Mouse (Mus musculus): ENCODE measurements around the gene Ndufa10.
A peak's percentile ranks its signal among the peaks of the same experiment; 100 is the strongest.
"Not testable (repeated sequence)": the region's sequence is repeated elsewhere in the genome, so short reads cannot be mapped to it uniquely, and the experiment has no call there.

The Ndufa10 gene

DNA sequence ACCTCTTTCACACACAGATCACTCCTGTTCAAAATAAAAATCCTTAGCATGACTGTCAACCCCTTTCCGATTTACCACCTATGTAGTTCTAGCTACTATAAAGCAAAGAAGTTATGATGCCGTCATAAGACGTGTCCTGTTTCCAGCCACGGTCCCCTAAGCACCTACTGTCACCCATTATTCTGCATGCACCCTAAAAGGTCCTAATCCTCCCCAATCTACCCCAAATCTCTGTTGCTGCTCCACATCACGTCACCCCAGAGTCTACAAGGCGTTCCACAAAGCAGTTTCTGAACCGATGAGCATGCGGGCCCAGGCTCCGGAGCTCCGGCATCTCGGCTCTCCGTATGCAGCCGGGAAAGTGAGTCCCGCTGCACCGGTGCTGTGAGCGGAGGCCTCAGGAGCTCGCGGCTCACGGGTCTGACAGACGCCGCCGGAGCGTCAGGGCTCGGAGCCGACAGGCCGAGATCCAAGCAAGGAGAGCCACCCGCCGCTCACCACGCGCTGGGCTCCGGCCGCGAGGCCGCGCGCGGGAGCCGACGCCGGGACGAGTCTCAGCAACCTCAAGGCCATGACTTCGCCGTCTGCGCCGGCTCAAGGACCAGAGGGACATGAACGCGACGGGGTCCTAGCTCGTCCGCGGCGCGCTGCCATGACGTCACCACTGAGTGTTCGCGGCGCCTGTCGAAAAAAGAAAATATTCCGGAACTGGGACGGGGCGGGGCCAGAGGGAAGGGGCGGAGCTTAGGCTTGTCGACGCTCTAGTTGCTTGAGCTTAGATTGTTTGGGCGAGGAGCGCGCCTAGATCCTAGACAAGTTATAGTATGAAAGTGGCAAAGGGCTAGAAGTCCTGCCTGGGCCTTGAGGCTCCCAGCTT is at the start of gene Ndufa10:
Ndufa10 (minus strand) TSS at position 696 of the 877 bp plus-strand sequence.
- DNase-seq (ENCODE audit: low read depth, low spot score), result peak; percentile 94

DNA sequence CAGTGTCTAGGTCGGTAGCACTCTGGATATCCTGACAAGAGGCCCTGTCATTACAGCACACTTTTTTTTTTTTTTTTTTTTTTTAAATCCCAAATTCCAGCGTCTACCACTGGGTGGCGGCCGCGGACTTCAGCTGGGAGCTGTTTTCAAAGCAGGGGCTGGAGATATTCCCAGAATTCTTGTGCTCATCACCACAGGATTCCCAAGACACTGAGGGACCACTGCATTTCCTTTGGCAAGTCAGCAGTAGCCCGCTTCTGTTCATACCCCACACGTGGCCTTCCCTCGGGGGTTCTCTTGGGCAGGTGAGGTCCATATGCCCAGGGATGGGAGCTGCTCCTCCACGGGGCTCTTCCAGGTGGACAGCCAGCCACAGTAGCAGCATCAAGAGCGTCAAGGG is 47.7 kb upstream of the Ndufa10 start:
- peak; percentile 72 for DNase-seq (ENCODE audit: low read depth, low spot score)

DNA sequence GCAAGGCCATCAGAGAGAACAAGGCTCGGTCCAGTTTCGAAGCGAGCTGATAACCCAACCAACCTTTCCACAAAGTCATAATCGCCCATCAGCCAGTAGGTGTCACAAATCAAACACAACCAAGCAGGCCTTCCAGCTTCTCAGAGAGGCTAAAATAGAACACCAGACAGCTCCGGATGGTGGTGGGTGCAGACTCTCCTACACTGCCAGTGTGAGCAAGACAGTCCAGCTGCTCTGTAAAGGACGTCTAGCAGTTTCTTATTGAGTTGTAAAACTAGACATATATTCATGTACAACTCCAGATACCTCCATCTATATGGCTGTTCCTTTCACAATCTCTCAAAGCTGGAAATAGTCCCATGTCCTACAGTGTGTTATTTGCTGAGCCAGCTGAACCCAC is 45.4 kb upstream of the Ndufa10 start:
- no peak for DNase-seq (ENCODE audit: low read depth, low spot score)

DNA sequence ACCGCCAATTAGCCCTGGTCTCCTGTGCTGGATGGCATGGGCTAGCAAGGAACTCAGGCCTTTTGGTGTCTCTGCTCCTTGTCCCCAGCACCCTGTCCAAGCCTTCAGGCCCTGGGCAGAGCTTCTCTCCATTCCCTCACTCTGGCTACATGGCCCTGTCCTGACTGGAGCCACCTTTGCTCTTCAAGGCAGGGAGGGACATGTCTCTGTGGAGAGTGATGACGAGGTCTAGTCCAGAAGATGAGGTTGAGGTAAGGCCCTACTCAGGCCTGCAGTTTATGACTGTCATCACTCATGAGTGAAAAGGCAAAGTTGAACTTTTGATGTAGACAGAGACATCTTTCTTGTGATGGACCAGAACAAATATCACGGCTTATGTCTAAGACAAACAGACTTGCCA is 44.9 kb upstream of the Ndufa10 start, which contains the start of gene Olfr1414:
Olfr1414 (minus strand) TSS at position 101 of the 400 bp plus-strand sequence.
- DNase-seq (ENCODE audit: low read depth, low spot score), result no peak

DNA sequence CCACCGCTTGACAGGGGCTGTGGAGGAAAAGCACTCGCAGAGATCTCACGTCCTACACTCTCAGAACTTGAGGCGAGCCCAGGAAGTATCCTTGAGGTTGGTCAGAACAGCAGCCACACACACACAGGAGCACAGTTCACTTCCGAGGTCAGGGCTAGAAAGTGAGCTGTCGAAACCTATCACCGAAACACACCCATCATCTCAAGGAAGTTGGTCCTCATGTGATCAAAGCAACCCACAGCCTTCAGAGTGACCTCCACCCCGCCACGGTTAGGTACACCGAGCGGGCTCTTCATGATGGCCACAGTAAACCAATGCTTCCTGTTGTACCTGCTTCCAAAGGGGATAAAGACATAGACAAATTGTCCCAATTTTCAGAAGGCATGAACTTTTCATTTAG is 41.7 kb upstream of the Ndufa10 start:
- DNase-seq (ENCODE audit: low read depth, low spot score), result no peak

DNA sequence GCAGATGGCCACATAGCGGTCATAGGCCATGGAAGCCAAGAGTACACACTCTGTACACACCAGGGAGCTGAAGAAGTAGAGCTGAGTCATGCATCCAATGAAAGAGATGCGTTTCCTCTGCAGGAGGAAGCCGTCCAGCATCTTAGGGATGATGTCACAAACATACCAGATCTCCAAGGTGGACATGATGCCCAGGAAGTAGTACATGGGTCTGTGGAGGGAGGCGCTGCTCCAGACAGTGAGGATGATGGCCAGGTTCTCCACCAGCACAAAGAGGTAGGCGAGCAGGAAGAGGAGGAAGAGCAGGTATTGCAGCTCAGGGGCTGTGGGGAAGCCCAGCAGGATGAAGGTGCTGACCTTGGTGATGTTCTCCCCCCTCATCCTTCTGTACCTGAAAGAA is 38.0 kb upstream of the Ndufa10 start:
- DNase-seq (ENCODE audit: low read depth, low spot score), result not testable (repeated sequence)

DNA sequence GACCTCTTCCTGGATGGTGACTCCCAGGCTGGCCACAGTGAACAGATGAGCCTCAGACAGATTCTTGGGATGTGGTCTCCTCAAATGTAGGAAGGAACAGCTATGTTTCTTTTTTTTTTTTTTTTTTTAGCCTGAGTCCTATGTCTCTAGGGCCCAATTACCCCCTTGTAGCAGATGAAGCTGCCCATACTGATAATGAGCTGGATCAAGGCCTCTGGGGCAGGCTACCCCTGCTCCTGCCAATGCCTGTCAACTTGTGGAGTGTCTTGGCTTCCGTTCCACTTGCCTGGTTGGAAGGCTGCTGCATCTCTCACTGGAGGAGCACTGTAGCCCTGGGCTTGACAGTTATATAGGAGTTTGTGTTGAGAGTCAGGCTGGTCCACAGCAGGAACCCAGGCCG is 22.3 kb upstream of the Ndufa10 start, which contains the start of gene Olfr1415:
Olfr1415 (minus strand) TSS at position 101 of the 400 bp plus-strand sequence.
- DNase-seq (ENCODE audit: low read depth, low spot score), result no peak

DNA sequence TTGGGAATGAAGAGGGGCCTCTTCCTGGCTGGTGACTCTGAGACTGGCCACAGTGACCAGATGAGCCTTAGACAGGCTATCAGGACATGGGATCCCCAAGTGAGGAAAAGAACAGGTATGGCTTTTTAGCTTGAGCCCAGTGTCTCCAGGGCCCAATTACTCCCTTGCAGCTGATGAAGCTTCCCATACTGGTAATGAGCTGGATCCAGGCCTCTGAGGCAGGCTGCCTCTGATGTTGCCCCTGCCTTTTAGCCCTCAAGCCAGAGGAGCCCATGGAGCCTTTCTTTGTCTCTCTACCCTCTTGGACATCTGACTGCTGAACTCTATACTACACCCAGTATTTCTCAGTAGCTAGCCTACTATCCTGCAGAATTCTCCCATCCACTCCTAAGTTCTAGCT is 11.4 kb upstream of the Ndufa10 start, which contains the start of gene Olfr1416:
Olfr1416 (minus strand) TSS at position 101 of the 400 bp plus-strand sequence.
- DNase-seq (ENCODE audit: low read depth, low spot score), result no peak

DNA sequence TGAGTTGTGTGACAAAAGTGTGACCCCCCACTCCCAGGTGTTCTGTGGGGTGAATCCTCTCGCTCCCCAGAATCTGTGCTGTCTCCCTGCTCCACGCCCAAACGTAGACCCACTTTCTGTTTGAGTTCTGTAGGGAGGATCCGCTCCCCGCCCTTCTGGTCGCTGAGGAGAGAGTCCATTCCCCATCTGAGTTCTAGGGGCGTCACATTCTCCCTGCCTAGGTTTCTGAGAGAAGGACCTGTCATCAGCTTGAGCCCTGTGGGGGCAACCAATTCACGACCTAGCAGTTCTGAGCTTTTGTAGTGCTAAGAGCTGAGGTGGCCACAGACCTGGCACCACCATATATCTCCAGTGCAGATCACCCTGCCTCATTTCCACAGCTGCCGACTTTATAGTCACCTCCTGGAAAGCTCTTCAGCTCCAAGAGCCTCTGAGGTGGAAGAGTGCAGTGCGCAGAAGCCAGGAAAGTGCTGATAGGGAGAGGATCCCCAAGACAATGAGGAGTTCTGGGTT is 462 bp upstream of the Ndufa10 start:
- no peak for DNase-seq (ENCODE audit: low read depth, low spot score)

DNA sequence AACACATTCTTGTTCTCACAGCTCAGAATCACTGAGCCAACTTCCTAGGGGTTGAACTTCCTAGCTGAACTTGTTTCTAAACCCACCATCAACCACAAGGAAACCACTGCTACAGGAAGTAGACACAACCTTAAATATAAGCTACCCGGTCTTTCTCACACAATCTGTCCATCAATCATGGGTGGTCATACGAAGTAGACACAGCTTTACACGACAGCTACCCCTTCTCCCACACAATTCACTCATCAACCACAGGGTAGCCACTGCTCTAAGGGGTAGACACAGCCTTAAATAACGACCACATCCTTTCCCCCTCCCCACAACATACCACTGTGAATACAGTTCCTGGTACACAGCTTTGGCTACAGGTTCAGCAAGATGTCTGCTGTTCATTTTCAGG is 4.8 kb downstream of the Ndufa10 start:
- no peak for DNase-seq (ENCODE audit: low read depth, low spot score)

DNA sequence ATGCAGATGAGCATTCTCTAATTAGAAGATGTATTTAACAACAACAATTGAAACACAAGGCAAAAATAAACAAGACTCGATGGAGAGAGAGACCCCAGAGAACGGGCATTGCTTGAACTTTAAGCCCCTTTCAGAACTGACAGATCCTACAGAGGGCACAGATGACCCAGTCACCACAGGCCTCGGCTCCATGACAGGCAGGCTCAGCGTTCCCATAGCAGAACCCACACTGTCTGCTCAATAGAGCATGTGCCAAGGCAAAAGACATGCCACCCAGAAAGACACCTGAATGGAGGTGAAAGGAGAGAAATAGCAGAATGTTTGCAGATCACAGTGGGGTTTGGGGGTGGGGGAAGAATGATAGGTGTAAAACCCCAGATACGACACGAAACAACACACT is 15.2 kb downstream of the Ndufa10 start:
- no peak for DNase-seq (ENCODE audit: low read depth, low spot score)

DNA sequence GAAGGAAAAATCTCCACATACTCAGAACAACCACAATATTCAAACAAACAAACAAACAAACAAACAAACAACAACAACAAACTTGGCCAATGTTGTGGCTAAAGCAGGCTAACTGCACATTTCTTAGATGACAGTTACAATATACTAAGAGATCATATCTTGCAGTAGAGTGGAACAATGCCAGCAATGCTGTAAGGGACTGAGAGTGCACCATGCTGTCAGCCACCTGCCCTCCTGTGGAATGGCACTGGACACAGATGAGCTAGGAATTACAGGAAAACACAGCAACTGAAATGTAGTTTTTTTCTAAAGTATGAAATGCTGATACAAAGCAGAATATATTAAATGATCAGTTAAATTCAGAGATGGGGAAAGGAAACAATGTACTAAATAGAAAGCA is 15.9 kb downstream of the Ndufa10 start:
- DNase-seq (ENCODE audit: low read depth, low spot score), result no peak

DNA sequence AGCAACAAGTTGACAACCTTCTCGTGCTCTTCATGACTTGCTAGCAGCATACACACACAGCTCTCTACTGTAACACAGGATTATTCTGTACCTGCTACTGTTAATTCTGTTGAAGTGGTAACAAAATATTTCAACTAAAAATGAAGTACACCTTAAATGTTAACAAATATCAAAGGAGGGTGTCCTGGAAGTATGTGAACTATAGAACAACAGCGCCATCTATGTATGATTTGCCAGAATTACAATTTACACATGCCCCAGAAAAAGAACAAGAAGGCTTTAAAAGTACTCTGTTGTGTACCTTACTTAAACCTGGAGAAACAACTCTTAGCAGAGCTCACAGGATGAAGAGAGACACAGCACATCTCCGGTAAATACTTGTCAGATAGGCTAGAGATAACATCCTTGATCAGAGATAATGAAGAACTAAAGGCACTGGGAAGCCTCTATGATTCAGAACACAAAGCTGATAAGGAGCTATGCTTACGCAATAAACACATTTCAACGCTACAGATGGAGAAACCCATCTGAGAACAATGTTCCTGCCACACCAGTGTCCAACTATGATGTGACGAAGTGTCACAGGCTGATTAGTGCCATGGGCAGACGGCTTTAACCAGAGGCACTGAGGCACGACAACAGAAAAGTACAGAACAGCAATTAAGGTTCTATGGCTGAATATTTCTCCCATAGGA is 19.8 kb downstream of the Ndufa10 start:
- DNase-seq (ENCODE audit: low read depth, low spot score), result peak; percentile 55

DNA sequence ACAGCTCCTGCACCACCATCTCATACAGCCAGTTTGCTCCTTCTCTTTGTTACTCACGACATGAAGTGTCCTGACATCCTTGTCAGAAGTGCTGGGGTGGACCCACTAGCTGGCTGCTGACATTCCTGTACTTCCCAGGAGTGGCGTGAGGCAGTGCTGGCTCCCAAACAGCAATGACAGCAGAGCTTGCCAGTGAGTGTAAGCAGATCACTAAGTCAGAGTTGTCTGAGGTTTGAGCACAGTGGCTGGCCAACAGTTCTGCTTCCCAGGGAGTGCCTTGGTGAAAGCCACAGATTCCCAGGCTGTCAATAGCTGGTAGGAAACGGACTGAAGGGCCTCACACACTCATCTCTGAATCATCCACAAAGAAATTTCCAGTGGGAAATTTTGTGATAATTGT is 25.4 kb downstream of the Ndufa10 start:
- DNase-seq (ENCODE audit: low read depth, low spot score), result no peak

DNA sequence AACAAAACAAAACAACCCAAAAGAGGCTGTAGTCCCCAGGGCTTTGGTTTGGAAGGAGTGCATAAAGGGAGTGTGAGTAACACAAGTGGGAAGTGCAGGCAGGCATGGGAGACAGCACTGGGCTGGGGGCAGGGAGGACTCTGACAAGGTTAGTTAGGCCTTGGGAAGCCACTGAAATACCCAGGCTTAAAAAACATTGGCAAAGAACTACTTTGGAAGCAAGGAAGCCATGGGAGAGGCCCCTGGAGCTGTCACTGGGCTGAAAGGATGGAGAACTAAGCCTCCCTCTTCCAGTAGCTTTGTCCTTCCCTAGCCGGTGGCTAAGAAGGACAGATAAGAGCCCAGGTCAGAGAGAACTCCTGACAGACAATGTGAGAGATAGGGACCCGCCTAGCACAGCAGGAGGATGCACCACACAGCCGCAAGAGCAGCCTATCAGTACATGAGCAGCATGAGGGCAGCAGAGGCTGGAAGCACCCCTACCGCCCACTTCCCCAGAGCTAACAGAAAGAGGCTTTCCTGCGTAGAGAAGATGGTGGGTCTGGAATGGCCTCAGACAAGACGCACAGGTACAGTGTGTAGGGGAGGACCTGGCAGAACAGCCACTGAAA is 32.1 kb downstream of the Ndufa10 start:
- no peak for DNase-seq (ENCODE audit: low read depth, low spot score)

DNA sequence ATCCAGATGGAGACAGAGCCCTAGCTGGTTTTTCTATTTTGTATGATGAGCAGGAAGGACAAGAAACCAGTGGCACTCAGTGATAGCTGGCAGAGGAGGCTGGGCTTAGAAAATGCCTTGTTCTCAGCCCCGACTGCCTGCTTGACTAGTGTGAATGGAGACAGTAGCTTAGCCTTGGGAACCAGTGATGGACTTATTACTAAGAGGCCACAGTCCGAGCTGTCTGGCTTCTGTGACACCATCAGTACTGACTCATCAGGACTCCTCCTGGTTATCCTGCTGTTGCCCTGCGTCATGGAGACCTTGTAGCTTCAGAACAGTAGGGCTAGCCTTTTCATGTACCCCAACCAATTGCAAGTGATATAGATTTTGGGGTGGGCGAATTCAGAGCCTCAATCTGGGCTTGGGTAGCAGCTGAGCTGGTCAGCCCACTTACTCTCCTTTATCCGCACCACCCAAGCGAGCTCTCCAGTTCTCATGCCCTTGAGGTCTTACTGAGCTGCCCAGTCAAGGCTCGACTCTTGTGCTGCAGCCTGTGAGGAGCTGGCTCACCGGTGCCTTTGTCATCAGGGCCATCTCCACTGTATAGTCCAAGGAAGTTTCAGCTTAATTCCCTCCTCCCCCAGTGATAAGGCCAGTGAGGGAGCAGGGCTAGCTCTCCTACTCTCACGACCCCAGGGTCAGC is 33.5 kb downstream of the Ndufa10 start:
- DNase-seq (ENCODE audit: low read depth, low spot score), result no peak

DNA sequence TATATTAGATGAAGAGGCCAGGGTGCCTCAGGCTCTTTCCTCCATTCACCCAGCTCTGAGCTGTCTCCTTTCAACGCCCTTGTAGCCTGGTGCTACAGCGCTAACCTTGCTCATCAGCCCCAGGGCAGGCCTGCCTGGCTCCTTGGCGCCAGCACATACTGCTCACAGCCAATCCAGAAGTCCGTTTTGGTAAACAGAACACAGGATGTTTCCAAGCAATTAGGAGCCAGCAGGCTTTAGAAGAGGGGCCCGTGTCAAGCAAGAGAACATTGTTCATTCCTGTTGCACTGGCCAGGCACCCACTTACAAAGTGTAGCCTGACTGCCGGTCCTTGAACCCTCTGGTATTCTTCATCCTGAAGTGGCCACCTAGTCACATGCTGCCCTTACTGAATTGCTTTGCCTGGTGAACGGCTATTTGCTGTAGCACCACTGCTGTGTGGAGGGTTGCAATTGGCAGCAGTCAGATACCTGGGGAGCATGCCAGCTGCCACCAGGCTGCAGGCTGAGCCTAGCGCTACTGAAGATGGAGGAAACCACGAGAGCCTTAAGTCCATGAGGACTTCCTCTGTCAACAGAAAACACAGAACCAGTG is 35.9 kb downstream of the Ndufa10 start:
- DNase-seq (ENCODE audit: low read depth, low spot score), result no peak

DNA sequence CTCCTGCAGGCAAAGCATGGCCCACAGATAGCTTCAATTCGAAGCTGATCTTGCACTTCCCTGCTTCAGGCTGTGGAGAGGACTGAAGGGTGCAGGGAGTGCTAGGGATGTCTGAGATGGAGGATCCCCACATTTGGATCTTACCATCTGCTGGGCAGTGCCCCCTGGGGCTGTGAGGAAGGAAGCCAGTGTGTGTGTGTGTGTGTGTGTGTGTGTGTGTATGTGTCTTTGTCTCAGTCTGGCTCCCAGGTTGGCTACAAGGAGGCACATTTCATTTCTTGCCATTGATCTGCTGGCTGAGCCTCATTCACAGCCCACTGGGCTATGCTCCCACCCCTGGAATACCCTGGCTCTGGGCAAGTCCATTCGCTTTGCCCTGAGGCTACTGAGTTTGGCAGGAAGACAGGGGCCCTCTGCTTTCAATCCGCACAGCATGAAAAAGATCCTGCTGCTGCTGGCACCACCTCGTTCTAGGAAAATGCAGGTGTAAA is 36.8 kb downstream of the Ndufa10 start:
- DNase-seq (ENCODE audit: low read depth, low spot score), result no peak

DNA sequence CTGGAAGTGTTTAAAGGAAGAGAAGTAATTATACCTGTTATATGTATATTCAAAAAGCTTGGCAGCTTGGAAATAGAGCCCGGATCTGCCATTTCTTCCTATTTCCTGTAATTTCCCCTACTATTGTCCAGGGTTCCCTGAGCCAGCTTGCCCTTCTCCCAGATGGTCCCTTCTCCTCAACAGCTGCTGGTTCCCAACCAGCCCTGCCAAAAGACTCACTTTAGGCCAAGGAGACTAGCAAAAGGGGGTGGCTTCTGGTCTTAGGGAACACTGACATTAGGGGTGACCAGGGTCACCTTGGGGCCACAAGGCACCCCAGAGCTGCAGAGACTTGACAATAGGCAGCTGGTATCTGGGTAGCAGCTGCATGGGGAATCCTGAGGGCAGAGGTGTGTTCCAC is 38.7 kb downstream of the Ndufa10 start:
- DNase-seq (ENCODE audit: low read depth, low spot score), result no peak

DNA sequence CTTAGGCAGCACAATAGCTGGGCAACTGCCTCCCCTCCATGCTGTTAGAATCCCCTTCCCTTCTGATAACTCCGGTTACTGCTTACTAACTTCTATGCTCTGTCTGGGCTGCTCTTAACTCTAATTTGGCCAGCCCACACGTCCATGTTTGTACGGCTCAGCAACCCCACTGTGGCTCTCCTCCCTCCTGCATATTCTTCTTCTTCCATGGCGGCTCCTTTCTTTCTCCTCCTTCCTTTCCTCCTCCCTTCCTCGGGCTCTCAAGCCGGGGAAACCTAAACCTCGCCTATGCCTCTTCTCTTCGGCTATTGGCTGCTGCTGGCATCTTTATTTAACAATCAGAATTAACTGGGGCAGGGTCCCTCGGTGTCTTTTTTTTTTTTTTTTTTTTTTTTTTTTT is 40.9 kb downstream of the Ndufa10 start:
- DNase-seq (ENCODE audit: low read depth, low spot score), result no peak

DNA sequence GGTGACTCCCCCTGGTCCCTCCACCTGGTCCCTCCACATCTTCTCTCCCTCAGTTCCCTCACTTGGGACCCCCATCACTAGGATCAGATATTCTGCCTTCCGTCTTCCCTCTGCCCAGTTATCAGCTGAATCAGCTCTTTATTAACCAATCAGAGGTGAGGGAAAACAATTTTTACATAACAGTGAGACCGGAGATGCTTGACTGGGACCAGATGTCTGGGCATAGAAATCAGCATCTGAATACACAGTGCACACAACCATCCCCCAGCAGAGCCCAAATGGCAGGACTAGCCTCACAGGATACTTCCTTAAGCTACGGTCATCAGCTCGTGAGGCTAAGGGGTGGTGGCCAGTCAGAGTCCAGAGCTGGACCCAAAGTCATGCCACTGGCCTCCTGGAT is 41.6 kb downstream of the Ndufa10 start:
- no peak for DNase-seq (ENCODE audit: low read depth, low spot score)
